ENCODE assay signal across 8 mouse cellular contexts in the genomic region with DNA sequence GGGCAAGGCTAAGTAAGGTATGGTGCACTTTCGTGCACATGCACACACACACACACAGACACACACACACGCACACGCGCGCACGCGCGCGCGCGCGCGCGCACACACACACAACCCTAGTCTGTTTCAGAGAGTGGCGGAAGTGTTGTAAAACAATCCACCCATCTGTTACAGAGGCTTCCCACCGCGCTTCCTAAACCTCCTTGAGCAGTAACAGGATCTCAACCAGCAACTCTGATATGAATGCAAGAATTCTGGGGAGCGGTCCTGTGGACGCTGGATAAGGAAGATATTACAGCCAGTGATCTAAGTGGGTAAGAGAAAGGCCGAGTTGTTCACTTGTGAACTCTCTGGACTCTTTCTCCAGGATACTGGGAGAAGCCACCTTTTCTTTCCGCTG. TPM values are rescaled to one million over a fixed set of nuclear protein-coding genes. Genes with fewer than 3 reads are reported as not detected.
DNase-seq lines count a peak whose midpoint lies in the region; ATAC-seq and TF ChIP-seq lines count a peak whose summit lies in the region.

A gene (plus strand): TSS at position 107 of the 400 bp plus-strand sequence.

- no peaks in the 10 kb centered on the region for H3K27me3 ChIP-seq in testis, adult 2 months (ENCODE audit: control insufficient read depth, insufficient read depth, low read length)
- no peaks in the 10 kb centered on the region for H3K27me3 ChIP-seq in hindbrain, embryonic 15.5 days
- H3K27me3 ChIP-seq in megakaryocyte, embryonic 14.5 days (replicated peaks): peaks cover 8% of the 10 kb centered on the region

- peak; percentile 1 to 2 for DNase-seq in cerebellum, postnatal 36 days
- DNase-seq in cerebellum, adult 9-11 months: no peak
- no peak for DNase-seq in testis, postnatal 14 days (ENCODE audit: low spot score)
- DNase-seq in thymus, postnatal 10 days (ENCODE audit: low spot score in 2 of 2): peak; percentile 3 to 8
- DNase-seq in urinary bladder, postnatal 25 days (ENCODE audit: low spot score): no peak

- peak within 1 kb of the TSS; percentile 63 for H3K4me3 ChIP-seq in testis, adult 2 months (ENCODE audit: control insufficient read depth, low read depth, low read length)
- peak within 1 kb of the TSS; percentile 58 for H3K4me3 ChIP-seq in hindbrain, embryonic 15.5 days
- peak within 1 kb of the TSS; percentile 92 for H3K4me3 ChIP-seq in megakaryocyte, embryonic 14.5 days (replicated peaks)

- 33% methylated on average over 21 of the region's 21 CpGs for WGBS in hindbrain, embryonic 15.5 days

- peak within 1 kb of the TSS; percentile 76 for H3K4me2 ChIP-seq in hindbrain, embryonic 15.5 days

- H3K4me1 ChIP-seq in testis, adult 2 months (ENCODE audit: control insufficient read depth, insufficient read depth, low read length): peaks cover 3% of the 10 kb centered on the region; the same call in 1 of the 2 replicates
- H3K4me1 ChIP-seq in hindbrain, embryonic 15.5 days (replicated peaks): no peaks in the 10 kb centered on the region
- peaks cover 6% of the 10 kb centered on the region for H3K4me1 ChIP-seq in megakaryocyte, embryonic 14.5 days

- TF ChIP-seq CTCF in testis, adult 2 months (IDR thresholded peaks at IDR 0.05; ENCODE audit: control insufficient read depth, insufficient read depth, insufficient replicate concordance, low read depth, low read length): no peak

- no peaks in the 10 kb centered on the region for H3K9me3 ChIP-seq in hindbrain, embryonic 15.5 days
- H3K9me3 ChIP-seq in megakaryocyte, embryonic 14.5 days: no peaks in the 10 kb centered on the region

- H3K36me3 ChIP-seq in testis, adult 2 months (ENCODE audit: control insufficient read depth, insufficient read depth, low read length): no peaks in the 10 kb centered on the region
- H3K36me3 ChIP-seq in hindbrain, embryonic 15.5 days: no peaks in the 10 kb centered on the region
- H3K36me3 ChIP-seq in megakaryocyte, embryonic 14.5 days (replicated peaks; ENCODE audit: low read length): no peaks in the 10 kb centered on the region

- ATAC-seq in hindbrain, embryonic 15.5 days (ENCODE audit: low FRiP score, low read depth): peak; percentile 21; the same call in 1 of the 2 replicates

- H3K9ac ChIP-seq in hindbrain, embryonic 15.5 days: peak within 1 kb of the TSS; percentile 47

- no peak for TF ChIP-seq POLR2A in testis, adult 2 months (IDR thresholded peaks at IDR 0.05; ENCODE audit: control insufficient read depth, low read depth, low read length)

- H3K27ac ChIP-seq in testis, adult 2 months (ENCODE audit: control insufficient read depth, insufficient read depth, low read depth, low read length): no peak within 1 kb of the TSS
- peak within 1 kb of the TSS; percentile 55; the same call in 1 of the 2 replicates for H3K27ac ChIP-seq in hindbrain, embryonic 15.5 days (replicated peaks)

RNA-seq across cellular contexts. Expression of the gene that starts here (rescaled TPM):
- 0.02 and 0.08 TPM in 2 replicates for polyA plus RNA-seq in testis, adult 2 months (2012; rRNA removed)
- polyA plus RNA-seq in hindbrain, embryonic 15.5 days (2015; fragmentation: Nextera tagmentation; extraction: Ambion mirVana): 11.7 and 12.3 TPM in 2 replicates
- not detected in 2 replicates for polyA plus RNA-seq in megakaryocyte, embryonic 14.5 days (2012; ENCODE audit: insufficient read depth, low replicate concordance)

Comparison
In these comparisons a context has a peak if more than half of its experiments do, and no peak if none do; other contexts are left out.
1. RNA of the gene that starts here (polyA plus RNA-seq): 11.7 to 12.3 TPM in hindbrain, embryonic 15.5 days; 0.02 to 0.08 TPM in testis, adult 2 months and not detected in megakaryocyte, embryonic 14.5 days; every median in the first group is over 10 times any median in the second.
2. DNase-seq: peak in cerebellum, postnatal 36 days (2 of 2) and thymus, postnatal 10 days (2 of 2); none in cerebellum, adult 9-11 months (single experiment), testis, postnatal 14 days (single experiment) and urinary bladder, postnatal 25 days (single experiment).
3. Peak in every context shown above with its lines, with median percentiles within 50 percentile points of each other: H3K4me3 ChIP-seq.